Mouse (Mus musculus) liver, postnatal 0 days (tissue): Measurements from ENCODE around the gene Adipor2.

Experiments
- CTCF ChIP-seq: sonication (generic); IDR thresholded peaks from 2 replicates; pipeline ENCODE4 v1.5.1; 2016; ENCODE audit warnings: antibody characterized with exemption, low read depth
- EP300 ChIP-seq: IDR thresholded peaks from 2 replicates; pipeline ENCODE4 v1.6.1; 2016; ENCODE audit warnings: antibody characterized with exemption, low read depth, mild to moderate bottlenecking

GRCm38 (mm10) chr6:119375035-119375434 is 42.5 kb downstream of the Adipor2 start:
- TF ChIP-seq EP300 (no peak), CTCF (peak; percentile 32; the same call in 1 of the 2 replicates)
